Mouse (Mus musculus) CH12.LX (cell line): Measurements from ENCODE around the gene Ccdc137.

Source experiments
- CHD1 ChIP-seq: IDR thresholded peaks from 2 replicates; pipeline ENCODE4 v1.6.1; 2012; ENCODE audit warnings: low read depth, low read length, improper control_type of control experiment, inconsistent platforms
- MXI1 ChIP-seq: IDR thresholded peaks from 2 replicates; pipeline ENCODE4 v1.6.1; 2011; ENCODE audit warnings: mild to moderate bottlenecking, low read depth, low read length, improper control_type of control experiment
- NRF1 ChIP-seq: IDR thresholded peaks from 2 replicates; pipeline ENCODE4 v1.6.1; 2014; ENCODE audit warnings: low read depth, mild to moderate bottlenecking, inconsistent platforms, low read length, improper control_type of control experiment, moderate library complexity
- POLR2A ChIP-seq: IDR thresholded peaks from 2 replicates; pipeline ENCODE4 v1.6.1; 2011; ENCODE audit warnings: low read depth, mild to moderate bottlenecking, improper control_type of control experiment, low read length
- ZKSCAN1 ChIP-seq: IDR thresholded peaks from 2 replicates; pipeline ENCODE4 v1.6.1; 2012; ENCODE audit warnings: low read depth, inconsistent platforms, low read length, improper control_type of control experiment, borderline replicate concordance

DNA sequence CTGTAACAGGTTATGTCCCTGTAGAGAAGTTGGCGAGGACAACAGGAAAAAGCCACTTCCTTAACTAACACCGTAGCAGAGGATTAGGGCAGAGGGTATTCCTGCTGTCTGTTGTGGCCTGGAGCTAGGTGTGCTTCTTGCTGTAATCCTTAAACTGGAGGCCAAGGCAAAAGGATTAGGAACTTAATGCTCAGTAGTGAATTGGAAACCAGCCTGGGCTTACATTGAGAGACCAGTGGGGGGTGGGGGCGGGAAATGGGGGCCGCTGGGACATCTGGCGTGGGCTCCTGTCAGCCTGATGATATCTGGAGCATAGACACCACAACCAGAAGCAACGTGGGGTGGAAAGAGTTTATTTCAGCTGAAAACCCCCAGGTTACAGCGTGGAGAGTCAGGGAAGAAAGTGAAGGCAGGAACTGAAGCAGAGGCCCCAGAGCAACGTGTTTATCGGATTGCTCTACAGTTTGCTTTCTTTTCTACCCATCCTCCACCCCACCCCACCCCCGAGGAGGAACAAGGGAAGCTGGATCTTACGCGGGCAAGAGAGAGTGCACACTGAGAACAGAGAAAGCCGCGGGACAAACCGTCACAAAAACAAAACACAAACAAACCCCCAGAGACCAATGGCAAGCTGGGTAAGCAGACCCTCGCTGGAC is 52.6 kb downstream of the Ccdc137 start:
- TF ChIP-seq MXI1 (peak; percentile 19; the same call in 1 of the 2 replicates), NRF1 (no peak), ZKSCAN1 (no peak), CHD1 (peak; percentile 41; the same call in 1 of the 2 replicates), POLR2A (peak; percentile 56)
